Mouse (Mus musculus) lung, embryonic 16.5 days (tissue): Measurements from ENCODE around the gene Tspan11. TPM values are rescaled to one million over a fixed set of nuclear protein-coding genes. Genes with fewer than 3 reads are reported as not detected.

Source experiments
- ATAC-seq: fragments of 200-750 bp; cut with Nextera tagmentation; 2 replicates; pipeline ENCODE4 v1.8.0; 2017; ENCODE audit warnings: low read depth, mild to moderate bottlenecking, moderate library complexity
- H3K27ac ChIP-seq: fragments of 300-500 bp; sonication (generic); 2 replicates; pipeline ENCODE4 v1.5.1; 2014; ENCODE audit warnings: mild to moderate bottlenecking, control low read depth, low read length
- H3K27me3 ChIP-seq: fragments of 300-500 bp; sonication (generic); 2 replicates; pipeline ENCODE4 v1.6.1; 2014; ENCODE audit warnings: low read depth, low read length, mixed read lengths; ENCODE audit not compliant: control insufficient read depth, insufficient read depth
- H3K36me3 ChIP-seq: fragments of 300-500 bp; sonication (generic); 2 replicates; pipeline ENCODE4 v1.6.1; 2014; ENCODE audit warnings: low read length; ENCODE audit not compliant: control insufficient read depth, insufficient read depth
- H3K4me1 ChIP-seq: fragments of 300-500 bp; sonication (generic); replicated peaks from 2 replicates; pipeline ENCODE4 v1.6.1; 2014; ENCODE audit warnings: low read length, mixed read lengths; ENCODE audit not compliant: control insufficient read depth, insufficient read depth
- H3K4me2 ChIP-seq: fragments of 300-500 bp; sonication (generic); 2 replicates; pipeline ENCODE4 v1.6.1; 2014; ENCODE audit warnings: low read depth, low read length, control low read depth
- H3K4me3 ChIP-seq: fragments of 300-500 bp; sonication (generic); 2 replicates; pipeline ENCODE4 v1.5.1; 2014; ENCODE audit warnings: mild to moderate bottlenecking, low read length, control low read depth
- H3K9ac ChIP-seq: fragments of 300-500 bp; sonication (generic); 2 replicates; pipeline ENCODE4 v1.6.1; 2014; ENCODE audit warnings: low read length, control low read depth
- H3K9me3 ChIP-seq: fragments of 300-500 bp; sonication (generic); 2 replicates; pipeline ENCODE4 v1.6.1; 2016; ENCODE audit warnings: low read length; ENCODE audit not compliant: control insufficient read depth
- WGBS: fragments of 180-500 bp; shearing (Covaris S2); extraction: QIAGEN DNeasy Blood & Tissue Kit; methylation state at CpG from one replicate; pipeline ENCODE4 v1.1.7; 2014; 5-methylcytosine and 5-hydroxymethylcytosine counted together
- polyA plus RNA-seq: library from polyadenylated mRNA; unstranded; fragments of >200 nt; fragmentation: Nextera tagmentation; extraction: Ambion mirVana; gene quantifications from 2 replicates; pipeline ENCODE4 v1.2.1, GENCODE M21; 2015

Tspan11 gene
- polyA plus RNA-seq, 1 experiment from 2014 or later = 23.8 TPM

DNA sequence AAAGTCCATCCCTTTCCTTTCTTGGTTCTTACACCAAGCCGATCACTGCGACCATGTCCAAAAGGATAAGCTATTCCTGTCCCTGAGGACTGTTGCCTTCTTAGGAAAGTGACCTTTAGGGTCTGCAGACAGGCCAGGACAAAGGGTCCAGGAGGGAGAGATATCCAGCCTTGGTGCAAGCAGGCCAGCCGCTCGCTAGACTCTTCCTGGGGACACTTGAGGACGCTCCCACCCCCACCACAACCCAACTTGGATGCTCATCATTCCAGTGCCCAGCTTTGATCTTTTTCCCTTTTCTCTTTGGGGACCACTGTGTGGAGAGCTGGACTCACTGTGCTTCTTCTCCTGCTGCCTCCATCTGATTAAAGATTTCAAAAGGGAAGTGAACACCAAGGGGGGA lies 41.3 kb downstream of the Tspan11 start:
- H3K27ac ChIP-seq = no peak overlapping the region

DNA sequence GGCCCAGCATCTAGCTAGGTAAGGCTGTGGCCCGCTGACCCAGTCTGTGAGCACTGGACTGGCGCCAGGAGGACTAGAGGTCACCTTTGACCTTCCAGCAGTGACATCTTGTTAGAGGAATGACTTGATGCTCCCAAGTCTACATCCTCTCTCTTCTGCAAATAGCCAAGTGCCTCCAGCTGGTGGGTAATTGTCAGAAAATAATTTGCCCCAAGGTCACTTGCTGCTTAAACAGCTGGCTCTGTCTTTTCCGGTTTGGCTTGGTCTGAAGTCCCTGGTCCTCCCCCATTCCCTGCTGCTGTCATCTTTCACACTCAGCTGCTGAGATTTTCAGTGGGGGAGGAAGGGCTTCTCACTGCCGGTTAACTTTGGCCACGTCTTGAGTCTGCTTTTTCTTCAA lies 45.3 kb downstream of the Tspan11 start:
- Histone ChIP-seq H3K9ac (no peak overlapping the region), H3K27me3 (no peaks in the 10 kb centered on the region), H3K4me3 (no peak overlapping the region), H3K36me3 (peaks cover 2% of the 10 kb centered on the region), H3K9me3 (0 out of 2 replicates have a peak, but pooled peaks cover 2% of the 10 kb centered on the region), H3K27ac (no peak overlapping the region), H3K4me1 (peaks cover 4% of the 10 kb centered on the region), H3K4me2 (no peak overlapping the region)
- peak; percentile 83 for ATAC-seq
- WGBS = 36% methylated on average over 5 of the region's 5 CpGs

More for the DNA sequence above, 41.3 kb downstream of the Tspan11 start:
- H3K4me3 ChIP-seq = no peak overlapping the region
- no peak for ATAC-seq
- no peaks in the 10 kb centered on the region for H3K27me3 ChIP-seq
- peaks cover 4% of the 10 kb centered on the region for H3K4me1 ChIP-seq
- 73% methylated on average over 5 of the region's 5 CpGs for WGBS
- H3K4me2 ChIP-seq = no peak overlapping the region
- H3K9me3 ChIP-seq = no peaks in the 10 kb centered on the region
- H3K36me3 ChIP-seq = peaks cover under 1% of the 10 kb centered on the region
- H3K9ac ChIP-seq = no peak overlapping the region

DNA sequence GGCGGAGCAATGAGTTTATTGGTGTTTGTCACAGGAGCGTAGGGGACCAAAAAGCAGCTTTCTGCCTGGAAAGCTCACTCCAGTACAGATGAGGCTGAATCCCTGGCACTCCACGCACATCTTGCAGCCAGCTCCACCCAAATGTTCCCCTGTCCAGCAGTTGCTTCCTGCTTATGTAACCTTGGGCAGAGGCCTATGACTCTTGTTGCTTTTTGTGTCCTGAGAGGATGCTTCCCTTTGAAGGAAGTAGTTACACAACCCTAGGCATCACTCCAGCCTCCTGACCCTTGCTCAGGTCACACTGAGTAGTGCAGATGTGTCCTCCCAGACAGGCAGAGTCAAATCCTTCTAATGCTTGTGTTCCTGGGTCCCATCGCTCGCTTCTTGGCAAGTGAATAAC lies 46.5 kb downstream of the Tspan11 start:
- H3K4me3 ChIP-seq = no peak overlapping the region
- 0 out of 2 replicates have a peak, but pooled peaks cover 2% of the 10 kb centered on the region for H3K9me3 ChIP-seq
- H3K27me3 ChIP-seq = no peaks in the 10 kb centered on the region
- H3K27ac ChIP-seq = no peak overlapping the region
- no peak overlapping the region for H3K9ac ChIP-seq
- no peak for ATAC-seq
- peaks cover 2% of the 10 kb centered on the region for H3K36me3 ChIP-seq
- peaks cover 4% of the 10 kb centered on the region for H3K4me1 ChIP-seq
- H3K4me2 ChIP-seq = no peak overlapping the region
- WGBS = 90% methylated on average over 5 of the region's 5 CpGs

DNA sequence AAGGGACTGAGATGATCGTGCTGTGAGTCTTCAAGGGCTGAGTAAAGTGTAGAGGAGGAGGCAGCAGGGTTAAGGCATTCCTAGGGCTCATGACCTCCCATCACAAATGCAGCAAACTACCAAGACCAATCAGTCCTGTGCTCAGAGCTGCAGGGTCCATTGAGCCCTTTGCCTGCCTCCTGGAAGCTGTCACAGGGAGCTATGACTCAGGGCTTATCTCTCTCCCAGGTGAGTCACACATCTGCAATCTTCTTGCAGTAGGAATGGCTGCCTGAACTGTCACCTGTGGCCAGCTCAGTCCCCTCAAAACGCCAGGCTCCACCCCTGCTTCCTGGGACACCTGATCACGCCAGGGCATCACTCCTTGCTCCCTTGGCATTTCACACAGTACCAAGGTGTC lies 47.7 kb downstream of the Tspan11 start:
- Histone ChIP-seq H3K36me3 (peaks cover 2% of the 10 kb centered on the region; the same call in 1 of the 2 replicates), H3K9ac (no peak overlapping the region), H3K27ac (no peak overlapping the region), H3K4me1 (peaks cover 4% of the 10 kb centered on the region), H3K27me3 (no peaks in the 10 kb centered on the region), H3K4me3 (no peak overlapping the region), H3K4me2 (no peak overlapping the region), H3K9me3 (0 out of 2 replicates have a peak, but pooled peaks cover 2% of the 10 kb centered on the region)
- no peak for ATAC-seq
- WGBS = 77% methylated on average over 3 of the region's 3 CpGs

DNA sequence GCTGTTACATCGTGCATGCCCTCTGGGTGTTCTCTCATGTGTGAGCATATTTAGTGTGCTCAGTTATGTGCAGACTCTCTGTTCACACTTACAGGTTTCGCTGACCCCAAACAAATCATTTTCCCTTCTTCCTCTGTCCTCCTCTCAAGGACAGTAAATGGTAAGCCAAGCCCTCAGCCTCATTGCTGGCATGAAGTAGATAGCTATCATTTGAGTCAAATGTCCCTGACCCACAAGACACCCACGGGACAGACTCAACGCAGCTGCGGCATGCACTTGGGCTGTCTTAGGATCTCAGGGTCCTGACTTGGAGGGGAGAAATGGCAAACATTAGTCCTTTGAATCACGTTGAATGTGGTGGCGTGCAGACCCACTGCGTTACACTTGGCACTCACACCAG lies 55.0 kb downstream of the Tspan11 start:
- Histone ChIP-seq H3K9me3 (no peaks in the 10 kb centered on the region), H3K4me3 (no peak overlapping the region), H3K9ac (no peak overlapping the region), H3K27ac (no peak overlapping the region), H3K4me1 (no peaks in the 10 kb centered on the region), H3K36me3 (0 out of 2 replicates have a peak, but pooled peaks cover 3% of the 10 kb centered on the region), H3K4me2 (no peak overlapping the region), H3K27me3 (no peaks in the 10 kb centered on the region)
- WGBS = 86% methylated on average over 8 of the region's 8 CpGs
- ATAC-seq = no peak

DNA sequence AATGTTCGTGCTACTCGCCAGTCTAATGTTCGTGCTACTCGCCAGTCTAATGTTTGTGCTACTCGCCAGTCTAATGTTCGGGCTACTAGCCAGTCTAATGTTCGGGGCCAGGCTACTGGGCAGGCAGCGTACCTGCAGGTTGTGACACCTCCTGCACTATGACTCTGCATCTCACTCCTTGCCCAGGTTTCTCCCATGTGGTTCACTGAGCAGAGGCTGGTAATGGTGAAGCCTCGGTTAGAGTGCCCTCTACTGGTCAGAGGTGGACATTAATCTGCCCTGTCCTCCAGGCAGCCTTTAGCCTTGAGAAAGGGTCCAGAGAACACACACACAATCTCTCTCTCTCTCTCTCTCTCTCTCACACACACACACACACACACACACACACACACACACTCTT lies 58.3 kb downstream of the Tspan11 start:
- H3K27ac ChIP-seq = no peak overlapping the region
- peak; percentile 79 for ATAC-seq
- no peak overlapping the region for H3K4me2 ChIP-seq
- no peaks in the 10 kb centered on the region for H3K4me1 ChIP-seq
- H3K4me3 ChIP-seq = no peak overlapping the region
- WGBS = 52% methylated on average over 9 of the region's 9 CpGs
- H3K9me3 ChIP-seq = no peaks in the 10 kb centered on the region
- no peak overlapping the region for H3K9ac ChIP-seq
- no peaks in the 10 kb centered on the region for H3K27me3 ChIP-seq
- 0 out of 2 replicates have a peak, but pooled peaks cover 3% of the 10 kb centered on the region for H3K36me3 ChIP-seq

DNA sequence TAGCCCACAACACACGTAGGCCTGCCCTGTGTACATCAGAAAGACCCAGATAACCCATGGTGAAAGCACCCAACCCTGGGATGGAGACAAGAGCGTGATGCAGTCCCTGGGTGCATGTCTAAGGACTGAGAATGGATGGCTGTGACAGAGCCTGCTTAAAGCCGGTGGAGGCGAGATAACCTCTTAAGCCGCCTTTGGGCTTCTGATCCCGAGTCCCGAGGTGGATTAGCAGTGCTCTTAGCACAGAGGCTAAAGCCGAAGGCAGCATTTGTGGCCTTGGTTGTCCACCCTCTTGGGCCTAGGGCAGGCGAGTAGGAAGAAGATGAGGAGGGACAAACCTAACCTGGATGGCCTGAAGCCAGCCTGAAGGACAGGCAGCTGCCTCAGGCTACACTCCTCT lies 61.3 kb downstream of the Tspan11 start:
- Histone ChIP-seq H3K27me3 (no peaks in the 10 kb centered on the region), H3K27ac (no peak overlapping the region), H3K36me3 (0 out of 2 replicates have a peak, but pooled peaks cover 3% of the 10 kb centered on the region), H3K9me3 (no peaks in the 10 kb centered on the region), H3K9ac (no peak overlapping the region), H3K4me2 (no peak overlapping the region), H3K4me1 (no peaks in the 10 kb centered on the region), H3K4me3 (no peak overlapping the region)
- WGBS = 71% methylated on average over 9 of the region's 9 CpGs
- ATAC-seq = no peak

DNA sequence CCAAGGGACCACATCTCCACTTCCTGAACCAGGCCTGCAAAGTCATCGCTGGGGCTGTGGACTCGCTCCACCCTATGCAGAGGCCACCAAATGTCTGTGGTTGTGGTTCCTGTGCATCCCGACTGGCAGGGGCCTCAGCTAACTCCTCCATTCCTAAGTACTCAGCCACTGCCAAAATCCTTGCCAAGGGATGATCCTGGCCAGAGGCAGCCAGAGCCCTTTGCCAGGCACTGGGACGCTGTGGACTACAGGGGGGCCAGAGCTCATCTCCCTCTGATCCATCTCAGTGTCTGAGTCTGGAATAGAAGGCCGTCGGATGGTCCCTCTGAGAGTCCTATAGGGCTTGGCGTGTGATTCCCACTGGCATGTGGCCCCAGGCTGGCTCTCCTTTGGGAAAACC lies 62.5 kb downstream of the Tspan11 start:
- Histone ChIP-seq H3K4me2 (no peak overlapping the region), H3K4me1 (no peaks in the 10 kb centered on the region), H3K27me3 (no peaks in the 10 kb centered on the region), H3K9ac (no peak overlapping the region), H3K27ac (no peak overlapping the region), H3K9me3 (no peaks in the 10 kb centered on the region), H3K36me3 (no peaks in the 10 kb centered on the region), H3K4me3 (no peak overlapping the region)
- 88% methylated on average over 7 of the region's 7 CpGs for WGBS
- no peak for ATAC-seq

DNA sequence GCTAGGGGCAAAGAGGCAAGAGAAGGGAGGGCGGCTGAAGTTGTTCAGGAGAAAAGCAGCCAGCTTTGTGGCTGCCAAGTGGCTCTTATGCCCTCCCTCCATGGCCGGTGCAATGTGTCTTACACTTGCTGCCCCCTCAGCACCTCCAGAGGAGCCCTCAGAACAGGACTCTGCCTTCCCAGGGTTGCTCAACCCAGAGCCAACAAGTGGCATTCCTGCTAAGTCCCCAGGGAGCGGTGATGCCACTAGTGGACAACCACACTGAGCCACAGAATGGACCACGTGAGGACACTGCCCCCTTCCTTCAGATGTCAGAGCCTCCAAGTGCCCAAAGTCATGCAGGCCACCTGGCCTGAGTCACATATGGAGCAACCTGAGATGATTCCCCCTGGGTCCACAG lies 65.7 kb downstream of the Tspan11 start:
- Histone ChIP-seq H3K4me1 (no peaks in the 10 kb centered on the region), H3K27me3 (no peaks in the 10 kb centered on the region), H3K9me3 (no peaks in the 10 kb centered on the region), H3K36me3 (no peaks in the 10 kb centered on the region), H3K9ac (no peak overlapping the region), H3K4me3 (no peak overlapping the region), H3K27ac (no peak overlapping the region), H3K4me2 (no peak overlapping the region)
- 73% methylated on average over 4 of the region's 4 CpGs for WGBS
- 0 out of 2 replicates have a peak, but pooled peaks have one; percentile 37 for ATAC-seq

DNA sequence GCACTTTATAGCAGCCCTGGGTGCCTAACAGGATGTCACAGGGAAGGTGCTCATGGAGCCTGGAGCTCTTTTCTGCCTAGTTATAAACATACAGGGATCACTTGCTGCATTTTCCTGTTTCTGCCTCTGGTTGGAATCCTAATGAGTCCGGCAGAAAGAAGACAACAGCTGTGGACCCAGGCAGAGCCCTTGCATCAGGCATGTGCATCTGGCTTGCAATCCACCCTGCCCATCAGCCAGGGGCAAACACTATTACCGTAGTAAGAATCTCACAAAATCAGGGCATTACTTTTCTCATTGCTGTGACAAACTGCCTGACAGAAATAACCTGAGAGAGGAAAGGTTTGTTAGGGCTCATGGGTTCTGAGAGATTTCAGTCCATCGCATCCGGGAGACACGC lies 68.8 kb downstream of the Tspan11 start:
- 71% methylated on average over 5 of the region's 5 CpGs for WGBS
- no peak for ATAC-seq
- H3K4me2 ChIP-seq = no peak overlapping the region
- H3K36me3 ChIP-seq = no peaks in the 10 kb centered on the region
- no peaks in the 10 kb centered on the region for H3K27me3 ChIP-seq
- no peak overlapping the region for H3K4me3 ChIP-seq
- H3K9ac ChIP-seq = no peak overlapping the region
- H3K9me3 ChIP-seq = no peaks in the 10 kb centered on the region
- H3K27ac ChIP-seq = no peak overlapping the region
- H3K4me1 ChIP-seq = no peaks in the 10 kb centered on the region
